In genomic region chr3:36494613-36495012, GRCm38 (mm10) we compare ENCODE assay signal across 31 mouse cellular contexts. TPM values are rescaled to one million over a fixed set of nuclear protein-coding genes. Genes with fewer than 3 reads are reported as not detected.
DNase-seq lines count a peak whose midpoint lies in the region; ATAC-seq and TF ChIP-seq lines count a peak whose summit lies in the region.
"Had no signal": no experiment of that assay in that cellular context is flagged by ENCODE, and none has a peak within 500 bp of the region (broad histone marks: within the 10 kb centered on the region; RNA-seq: fewer than 3 reads in every experiment).

No protein-coding gene starts in this region.

- H3K36me3 ChIP-seq in CH12.LX (replicated peaks in 1 of 2; ENCODE audit: control insufficient read depth in 1 of 2, insufficient read depth in 1 of 2, low read length in 1 of 2): no peaks in the 10 kb centered on the region
- H3K36me3 ChIP-seq: embryonic facial prominence, embryonic 10.5 days; embryonic facial prominence, embryonic 13.5 days; forebrain, embryonic 10.5 days; heart, embryonic 12.5 days; heart, embryonic 15.5 days had no signal

- no peak for DNase-seq in gastrocnemius, adult 2 months
- no peak for DNase-seq in gastrocnemius, postnatal 10 days
- DNase-seq in 3T3-L1 (ENCODE audit: low read depth, low spot score) (peak; percentile 61), CH12.LX (ENCODE audit: extremely low read depth) (no peak)
- DNase-seq in neural tube, embryonic 10.5 days (ENCODE audit: extremely low spot score, low spot score): no peak
- no peak for DNase-seq in left cerebral cortex, postnatal 25 days (ENCODE audit: low spot score in 2 of 2)
- DNase-seq: adrenal gland, postnatal 10 days; cerebellum, adult 11 months; cerebellum, adult 8-10 months; cerebellum, postnatal 10 days; cerebellum, postnatal 36 days; embryo, embryonic 11 days; gastrocnemius, postnatal 14 days; heart, adult 18-20 months; heart, postnatal 14 days; heart, postnatal 4 days; kidney, adult 18-20 months had no signal

- no peak for TF ChIP-seq EP300 in CH12.LX (IDR thresholded peaks at IDR 0.05; ENCODE audit: low read length)

- dilution Hi-C loops in CH12.LX (cut with MboI; ENCODE audit: extremely low pct_ligation_motif_present, extremely low pct_unique_long_range_greater_than_20kb, low sequenced_read_pairs): no loop called here

- peak overlapping the region; percentile 70; the same call in 1 of the 2 replicates for H3K27ac ChIP-seq in gastrocnemius, adult 2 months
- H3K27ac ChIP-seq in CH12.LX (ENCODE audit: insufficient read depth, low read depth): no peak overlapping the region
- peak overlapping the region; percentile 56; the same call in 1 of the 2 replicates for H3K27ac ChIP-seq in embryonic fibroblast, embryonic 13.5 days (ENCODE audit: insufficient read depth, low read length)
- H3K27ac ChIP-seq: embryonic facial prominence, embryonic 10.5 days; embryonic facial prominence, embryonic 13.5 days; forebrain, embryonic 10.5 days; forebrain, embryonic 13.5 days; heart, embryonic 15.5 days; hindbrain, embryonic 14.5 days; hindbrain, postnatal 0 days had no signal

- H3K4me3 ChIP-seq in gastrocnemius, adult 2 months: no peak overlapping the region; the same call in 1 of the 2 replicates
- H3K4me3 ChIP-seq in CH12.LX (replicated peaks in 1 of 3; ENCODE audit: low read depth in 2 of 3, low read length in 2 of 3, poor library complexity in 1 of 3): no peak overlapping the region
- H3K4me3 ChIP-seq in embryonic fibroblast, embryonic 13.5 days (ENCODE audit: insufficient read depth, low read length): no peak overlapping the region
- H3K4me3 ChIP-seq: embryonic facial prominence, embryonic 10.5 days; embryonic facial prominence, embryonic 13.5 days; forebrain, embryonic 10.5 days; forebrain, embryonic 13.5 days; heart, embryonic 12.5 days; heart, embryonic 15.5 days had no signal

- in situ Hi-C loops in CH12.LX (cut with MboI; ENCODE audit: low pct_ligation_motif_present, low pct_unique_long_range_greater_than_20kb, low sequenced_read_pairs): loop anchor here (5.0 to 10.0 kb wide), 3 partner anchors 50 to 282 kb away; no protein-coding TSS in a partner anchor

- no peak overlapping the region for H3K9ac ChIP-seq in CH12.LX (ENCODE audit: insufficient read depth, low read depth)
- H3K9ac ChIP-seq: embryonic facial prominence, embryonic 13.5 days; forebrain, embryonic 13.5 days; heart, embryonic 12.5 days; heart, embryonic 15.5 days; hindbrain, embryonic 14.5 days had no signal

- peak overlapping the region; percentile 97; the same call in 1 of the 2 replicates for H3K4me2 ChIP-seq in CH12.LX (ENCODE audit: insufficient read depth, low read depth, poor library complexity, severe bottlenecking)
- H3K4me2 ChIP-seq: forebrain, embryonic 13.5 days; hindbrain, embryonic 14.5 days had no signal

- peaks cover 5% of the 10 kb centered on the region for H3K9me3 ChIP-seq in CH12.LX (replicated peaks; ENCODE audit: low read length)
- H3K9me3 ChIP-seq: embryonic facial prominence, embryonic 10.5 days; embryonic facial prominence, embryonic 13.5 days; forebrain, embryonic 10.5 days; forebrain, embryonic 13.5 days; heart, embryonic 12.5 days; heart, embryonic 15.5 days had no signal

- TF ChIP-seq CTCF in gastrocnemius, adult 2 months (IDR thresholded peaks at IDR 0.05): no peak
- TF ChIP-seq CTCF in CH12.LX (conservative IDR thresholded peaks at IDR 0.05 in 1 of 2, IDR thresholded peaks at IDR 0.05 in 1 of 2; ENCODE audit: low read depth in 2 of 2, low read length in 2 of 2): no peak
- TF ChIP-seq CTCF in embryonic fibroblast, embryonic 13.5 days (IDR thresholded peaks at IDR 0.05; ENCODE audit: borderline replicate concordance, insufficient read depth, low read length): no peak

- no peak for TF ChIP-seq RAD21 in CH12.LX (IDR thresholded peaks at IDR 0.05; ENCODE audit: low read depth, low read length)

- peaks cover under 1 to 21% of the 10 kb centered on the region in 2 experiments; a peak in 3 of 4 replicates for H3K4me1 ChIP-seq in CH12.LX (ENCODE audit: control insufficient read depth in 1 of 2, insufficient read depth in 2 of 2)
- peaks cover 18% of the 10 kb centered on the region for H3K4me1 ChIP-seq in embryonic fibroblast, embryonic 13.5 days (ENCODE audit: control insufficient read depth, insufficient read depth, low read length)

- no peaks in the 10 kb centered on the region for H3K27me3 ChIP-seq in CH12.LX (replicated peaks)
- H3K27me3 ChIP-seq: heart, embryonic 12.5 days had no signal

- intact Hi-C loops in gastrocnemius, adult 2 months (cut with DNase I): loop anchor here (1.0 to 5.0 kb wide), 2 partner anchors 18 to 52 kb away; no protein-coding TSS in a partner anchor
- intact Hi-C loops in left cerebral cortex, postnatal 25 days (cut with DNase I): loop anchor here (2.0 to 10.0 kb wide), 3 partner anchors 48 to 314 kb away; no protein-coding TSS in a partner anchor

- ATAC-seq in CD4-positive, CD25-positive, alpha-beta regulatory T cell, adult 4 months: no peak

- no peak for TF ChIP-seq POLR2A in CH12.LX (IDR thresholded peaks at IDR 0.05; ENCODE audit: low read depth, low read length)
- TF ChIP-seq POLR2A in embryonic fibroblast, embryonic 13.5 days (IDR thresholded peaks at IDR 0.05; ENCODE audit: low read depth, low read length): no peak

- no peaks in the 10 kb centered on the region for H3K79me2 ChIP-seq in CH12.LX (replicated peaks; ENCODE audit: control insufficient read depth, extremely low read depth, insufficient read depth, poor library complexity, severe bottlenecking)

TF ChIP-seq in CH12.LX, 34 proteins besides CTCF, POLR2A, EP300 and RAD21:
- TF ChIP-seq USF1 (IDR thresholded peaks at IDR 0.05; ENCODE audit: low read depth, low read length): no peak
- no peak for TF ChIP-seq ZNF384 (IDR thresholded peaks at IDR 0.05; ENCODE audit: low read depth, low read length)
- TF ChIP-seq BHLHE40 (IDR thresholded peaks at IDR 0.05; ENCODE audit: low read depth, low read length): no peak
- TF ChIP-seq GABPA (IDR thresholded peaks at IDR 0.05; ENCODE audit: insufficient replicate concordance, low read depth, low read length): no peak
- TF ChIP-seq ZMIZ1 (IDR thresholded peaks at IDR 0.05; ENCODE audit: low read depth, low read length): no peak
- no peak for TF ChIP-seq TCF12 (IDR thresholded peaks at IDR 0.05; ENCODE audit: low read depth, low read length)
- TF ChIP-seq SMC3 (IDR thresholded peaks at IDR 0.05; ENCODE audit: low read depth, low read length): no peak
- no peak for TF ChIP-seq MAX (IDR thresholded peaks at IDR 0.05; ENCODE audit: low read length)
- TF ChIP-seq MXI1 (IDR thresholded peaks at IDR 0.05; ENCODE audit: low read depth, low read length): no peak
- no peak for TF ChIP-seq CHD2 (IDR thresholded peaks at IDR 0.05; ENCODE audit: low read length)
- TF ChIP-seq IRF4 (IDR thresholded peaks at IDR 0.05; ENCODE audit: low read depth, low read length): no peak
- TF ChIP-seq ELF1 (IDR thresholded peaks at IDR 0.05; ENCODE audit: low read depth, low read length): no peak
- no peak for TF ChIP-seq USF2 (conservative IDR thresholded peaks at IDR 0.05; ENCODE audit: low read depth, low read length)
- no peak for TF ChIP-seq ETS1 (conservative IDR thresholded peaks at IDR 0.05; ENCODE audit: low read depth, low read length)
- no peak for TF ChIP-seq ZC3H11A (IDR thresholded peaks at IDR 0.05; ENCODE audit: low read depth, low read length)
- no peak for TF ChIP-seq POLR2AphosphoS2 (IDR thresholded peaks at IDR 0.05; ENCODE audit: low read depth, low read length)
- TF ChIP-seq KAT2A (IDR thresholded peaks at IDR 0.05; ENCODE audit: insufficient replicate concordance, low read length): no peak
TF ChIP-seq in CH12.LX: peak in this region for 0.

RNA-seq across cellular contexts. Expression of gene 1810062G17Rik, which starts 18.9 kb away (rescaled TPM):
- not detected for total RNA-seq in gastrocnemius, adult 2 months (2021)
- total RNA-seq in gastrocnemius, postnatal 10 days (2021): 1 to 10 TPM in 1 of 2 experiments, under 1 TPM in 1; 0.59 to 1.1 TPM
- total RNA-seq in CH12.LX (2012; rRNA removed): 3.1 and 3.3 TPM in 2 replicates
- 3.2 and 3.9 TPM in 2 replicates for total RNA-seq in CH12.LX (2014; rRNA removed)
- polyA plus RNA-seq in CH12.LX (2012; ENCODE audit: insufficient read length, low read depth): 2.2 and 3.1 TPM in 2 replicates
- 0.97 and 1.1 TPM in 2 replicates for polyA plus RNA-seq in embryonic fibroblast, embryonic 13.5 days (2011; ENCODE audit: insufficient read length, low read depth, missing spikeins)
- 1 to 10 TPM; 2.0 to 2.9 TPM for polyA plus RNA-seq in CD4-positive, CD25-positive, alpha-beta regulatory T cell, adult 4 months (2017; shearing (Covaris generic))
- total RNA-seq in left cerebral cortex, postnatal 25 days (2021): not detected
- total RNA-seq: heart, adult 18-20 months; hindbrain, postnatal 0 days had no signal
- polyA plus RNA-seq: forebrain, embryonic 16.5 days had no signal

RNA-seq across cellular contexts. Expression of gene Anxa5, which starts 18.9 kb away (rescaled TPM):
- 10 to 100 TPM; 35.1 to 55.7 TPM for total RNA-seq in gastrocnemius, adult 2 months (2021)
- total RNA-seq in gastrocnemius, postnatal 10 days (2021): 100 to 1,000 TPM; 120 to 161 TPM
- total RNA-seq in CH12.LX (2012; rRNA removed): 38.4 and 43.4 TPM in 2 replicates
- 30.8 and 35.4 TPM in 2 replicates for total RNA-seq in CH12.LX (2014; rRNA removed)
- 45.0 and 47.1 TPM in 2 replicates for polyA plus RNA-seq in CH12.LX (2012; ENCODE audit: insufficient read length, low read depth)
- polyA plus RNA-seq in embryonic fibroblast, embryonic 13.5 days (2011; ENCODE audit: insufficient read length, low read depth, missing spikeins): 593 and 759 TPM in 2 replicates
- polyA plus RNA-seq in CD4-positive, CD25-positive, alpha-beta regulatory T cell, adult 4 months (2017; shearing (Covaris generic)): 100 to 1,000 TPM; 149 to 172 TPM
- total RNA-seq in left cerebral cortex, postnatal 25 days (2021): 10 to 100 TPM; 59.6 to 78.3 TPM

RNA-seq across cellular contexts. Expression of gene Gm11549, which starts 27.0 kb away (rescaled TPM):
- total RNA-seq in gastrocnemius, adult 2 months (2021): not detected
- total RNA-seq in gastrocnemius, postnatal 10 days (2021): under 1 TPM; 0.19 to 0.23 TPM
- total RNA-seq in CH12.LX (2012; rRNA removed): not detected in 2 replicates
- total RNA-seq in CH12.LX (2014; rRNA removed): not detected in 2 replicates
- not detected in 2 replicates for polyA plus RNA-seq in CH12.LX (2012; ENCODE audit: insufficient read length, low read depth)
- polyA plus RNA-seq in embryonic fibroblast, embryonic 13.5 days (2011; ENCODE audit: insufficient read length, low read depth, missing spikeins): 0.30 and 0.52 TPM in 2 replicates
- polyA plus RNA-seq in CD4-positive, CD25-positive, alpha-beta regulatory T cell, adult 4 months (2017; shearing (Covaris generic)): not detected
- 10 to 100 TPM; 34.3 to 41.5 TPM for total RNA-seq in left cerebral cortex, postnatal 25 days (2021)
- total RNA-seq: adrenal gland, adult 18-20 months; heart, adult 18-20 months; heart, postnatal 14 days had no signal
- polyA plus RNA-seq: embryonic facial prominence, embryonic 10.5 days; inflammation-experienced regulatory T-cells, adult 6 months; Patski had no signal

RNA-seq across cellular contexts. Expression of gene Exosc9, which starts 57.8 kb away (rescaled TPM):
- 10 to 100 TPM; 16.3 to 16.9 TPM for total RNA-seq in gastrocnemius, adult 2 months (2021)
- total RNA-seq in gastrocnemius, postnatal 10 days (2021): 10 to 100 TPM; 23.1 to 24.5 TPM
- total RNA-seq in CH12.LX (2012; rRNA removed) (60.6 and 77.4 TPM in 2 replicates), CH12.LX (2014; rRNA removed) (128 and 151 TPM in 2 replicates)
- polyA plus RNA-seq in CH12.LX (2012; ENCODE audit: insufficient read length, low read depth): 144 and 149 TPM in 2 replicates
- polyA plus RNA-seq in embryonic fibroblast, embryonic 13.5 days (2011; ENCODE audit: insufficient read length, low read depth, missing spikeins): 52.2 and 53.3 TPM in 2 replicates
- polyA plus RNA-seq in CD4-positive, CD25-positive, alpha-beta regulatory T cell, adult 4 months (2017; shearing (Covaris generic)): 10 to 100 TPM; 51.0 to 51.1 TPM
- total RNA-seq in left cerebral cortex, postnatal 25 days (2021): 10 to 100 TPM; 38.7 to 44.6 TPM

Comparison
In these comparisons a context has a peak if more than half of its experiments do, and no peak if none do; other contexts are left out.
1. RNA of gene Gm11549, which starts 27.0 kb away (total RNA-seq): 34.3 to 41.5 TPM in left cerebral cortex, postnatal 25 days; 0.19 to 0.23 TPM in gastrocnemius, postnatal 10 days, not detected in gastrocnemius, adult 2 months and not detected in CH12.LX; every median in the first group is over 10 times any median in the second.